Mouse (Mus musculus): ENCODE measurements around the gene Zscan5b. TPM values are rescaled to one million over a fixed set of nuclear protein-coding genes. Genes with fewer than 3 reads are reported as not detected.
"Not testable (repeated sequence)": the region's sequence is repeated elsewhere in the genome, so short reads cannot be mapped to it uniquely, and the experiment has no call there.

Gene Zscan5b
- total RNA-seq, 2 experiments from 2014 or later: not detected

GRCm38 (mm10) chr7:6228491-6228890 lies 6.4 kb downstream of the Zscan5b start:
- intact Hi-C loops (cut with DNase I): not testable (repeated sequence)

GRCm38 (mm10) chr7:6239787-6240186 lies 17.7 kb downstream of the Zscan5b start:
- intact Hi-C loops (cut with DNase I): loop anchor here (2.0 kb wide), 1 partner anchor 43 kb away; no protein-coding TSS in a partner anchor
- no peak for DNase-seq (ENCODE audit: extremely low spot score in 1 of 2, low spot score in 2 of 2)

More at GRCm38 (mm10) chr7:6228491-6228890, 6.4 kb downstream of the Zscan5b start:
- DNase-seq (ENCODE audit: extremely low spot score in 1 of 2, low spot score in 2 of 2): peak; percentile 4 to 28

- intact Hi-C loops (cut with DNase I): loop anchor here (2.0 kb wide), 1 partner anchor 42 kb away; no protein-coding TSS in a partner anchor
- peak; percentile 3 to 44 for DNase-seq (ENCODE audit: extremely low spot score in 1 of 2, low spot score in 2 of 2)
Measured at GRCm38 (mm10) chr7:6240841-6241425, 18.9 kb downstream of the Zscan5b start.

GRCm38 (mm10) chr7:6244361-6245292 lies 22.5 kb downstream of the Zscan5b start:
- DNase-seq (ENCODE audit: extremely low spot score in 1 of 2, low spot score in 2 of 2): no peak

GRCm38 (mm10) chr7:6252410-6252809 lies 30.3 kb downstream of the Zscan5b start, which contains the start of gene Epp13:
Gene Epp13, plus strand, starts transcription at chr7:6252710.
- DNase-seq (ENCODE audit: extremely low spot score in 1 of 2, low spot score in 2 of 2): no peak
- intact Hi-C loops (cut with DNase I): no loop called here

More at GRCm38 (mm10) chr7:6244361-6245292, 22.5 kb downstream of the Zscan5b start:
- intact Hi-C loops (cut with DNase I): no loop called here

- DNase-seq (ENCODE audit: extremely low spot score in 1 of 2, low spot score in 2 of 2): no peak
- intact Hi-C loops (cut with DNase I): no loop called here
Measured at GRCm38 (mm10) chr7:6254451-6254850, 32.4 kb downstream of the Zscan5b start.

GRCm38 (mm10) chr7:6257386-6257785 lies 35.3 kb downstream of the Zscan5b start:
- intact Hi-C loops (cut with DNase I): no loop called here
- no peak for DNase-seq (ENCODE audit: extremely low spot score in 1 of 2, low spot score in 2 of 2)

GRCm38 (mm10) chr7:6258232-6259220 lies 36.4 kb downstream of the Zscan5b start:
- intact Hi-C loops (cut with DNase I): no loop called here
- DNase-seq (ENCODE audit: extremely low spot score in 1 of 2, low spot score in 2 of 2): peak in 1 of 2 experiments; percentile 44

- DNase-seq (ENCODE audit: extremely low spot score in 1 of 2, low spot score in 2 of 2); intact Hi-C loops (cut with DNase I): not testable (repeated sequence)
Measured at GRCm38 (mm10) chr7:6260004-6260403, 37.9 kb downstream of the Zscan5b start.

GRCm38 (mm10) chr7:6262120-6262519 lies 40.0 kb downstream of the Zscan5b start:
- intact Hi-C loops (cut with DNase I): no loop called here

GRCm38 (mm10) chr7:6262984-6263383 lies 40.9 kb downstream of the Zscan5b start:
- no peak for DNase-seq (ENCODE audit: extremely low spot score in 1 of 2, low spot score in 2 of 2)
- intact Hi-C loops (cut with DNase I): no loop called here

More at GRCm38 (mm10) chr7:6262120-6262519, 40.0 kb downstream of the Zscan5b start:
- no peak for DNase-seq (ENCODE audit: extremely low spot score in 1 of 2, low spot score in 2 of 2)

GRCm38 (mm10) chr7:6265695-6266094 lies 43.6 kb downstream of the Zscan5b start:
- intact Hi-C loops (cut with DNase I): no loop called here
- DNase-seq (ENCODE audit: extremely low spot score in 1 of 2, low spot score in 2 of 2): no peak

- DNase-seq (ENCODE audit: extremely low spot score in 1 of 2, low spot score in 2 of 2): no peak
- intact Hi-C loops (cut with DNase I): no loop called here
Measured at GRCm38 (mm10) chr7:6277906-6278305, 55.8 kb downstream of the Zscan5b start.

- peak; percentile 83 to 85 for DNase-seq (ENCODE audit: extremely low spot score in 1 of 2, low spot score in 2 of 2)
Measured at GRCm38 (mm10) chr7:6282749-6283148, 60.7 kb downstream of the Zscan5b start.

GRCm38 (mm10) chr7:6283451-6284075 lies 61.5 kb downstream of the Zscan5b start:
- intact Hi-C loops (cut with DNase I): loop anchor here (2.0 to 10.0 kb wide), 2 partner anchors 43 to 149 kb away; no protein-coding TSS in a partner anchor
- peak; percentile 77 to 86 for DNase-seq (ENCODE audit: extremely low spot score in 1 of 2, low spot score in 2 of 2)

More at GRCm38 (mm10) chr7:6282749-6283148, 60.7 kb downstream of the Zscan5b start:
- intact Hi-C loops (cut with DNase I): loop anchor here (2.0 to 10.0 kb wide), 2 partner anchors 42 to 148 kb away; no protein-coding TSS in a partner anchor

- DNase-seq (ENCODE audit: extremely low spot score in 1 of 2, low spot score in 2 of 2): peak in 1 of 2 experiments; percentile 32
- intact Hi-C loops (cut with DNase I): loop anchor here (10.0 kb wide), 1 partner anchor 150 kb away; no protein-coding TSS in a partner anchor
Measured at GRCm38 (mm10) chr7:6284442-6285012, 62.4 kb downstream of the Zscan5b start.

- no peak for DNase-seq (ENCODE audit: extremely low spot score in 1 of 2, low spot score in 2 of 2)
- intact Hi-C loops (cut with DNase I): loop anchor here (10.0 kb wide), 1 partner anchor 151 kb away; no protein-coding TSS in a partner anchor
Measured at GRCm38 (mm10) chr7:6285366-6285765, 63.3 kb downstream of the Zscan5b start.

Measured in left cerebral cortex, postnatal 10 days (tissue).